Mouse (Mus musculus): ENCODE data around the gene Ccdc38.

DNA sequence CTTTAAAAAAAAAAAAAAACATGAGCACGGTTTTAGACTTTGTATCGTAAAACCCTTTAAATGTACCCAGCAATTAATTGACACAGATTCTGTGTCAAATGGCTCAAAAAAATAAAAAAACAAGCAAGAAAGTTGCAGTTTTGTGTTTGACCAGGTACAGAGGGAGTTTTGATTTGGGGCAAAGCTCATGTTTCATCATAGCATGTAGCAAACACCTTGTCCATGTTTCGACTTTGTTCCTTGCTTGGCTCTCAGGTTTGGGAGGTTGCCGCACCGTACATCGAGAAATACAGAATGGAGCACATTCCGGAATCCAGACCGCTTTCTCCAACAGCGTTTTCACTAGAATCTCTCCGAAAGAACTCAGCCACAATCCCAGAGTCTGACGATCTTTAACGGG is 24.5 kb upstream of the Ccdc38 start:
- TF ChIP-seq CTCF (IDR thresholded peaks at IDR 0.05; ENCODE audit: low read depth, low read length) (no peak), POLR2A (IDR thresholded peaks at IDR 0.05; ENCODE audit: insufficient read depth, low read length) (no peak)

All from ES-Bruce4 (cell line).